Mouse (Mus musculus): ENCODE measurements around the gene Gm42421.

The Gm42421 gene

DNA sequence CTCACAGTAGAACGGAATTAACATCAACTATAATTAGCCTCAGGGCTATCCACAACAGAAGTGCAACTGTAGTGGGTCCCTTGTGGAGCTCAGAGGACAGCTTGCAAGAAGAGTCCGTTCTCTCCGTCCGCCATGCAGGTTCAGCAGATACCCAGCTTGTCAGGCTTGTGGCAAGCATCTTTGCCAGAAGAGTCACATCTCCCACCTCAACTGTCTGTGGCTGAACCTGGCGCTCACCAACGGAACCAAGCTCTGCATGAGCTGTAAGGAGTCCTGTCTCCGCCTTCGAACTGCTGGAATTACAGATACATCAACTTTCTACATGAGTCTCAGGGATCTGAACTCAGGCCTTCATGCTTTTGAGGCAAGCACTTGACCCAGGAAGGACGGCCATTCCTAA is 8.2 kb downstream of the Gm42421 start:
- CTCF ChIA-PET: no interaction called here

DNA sequence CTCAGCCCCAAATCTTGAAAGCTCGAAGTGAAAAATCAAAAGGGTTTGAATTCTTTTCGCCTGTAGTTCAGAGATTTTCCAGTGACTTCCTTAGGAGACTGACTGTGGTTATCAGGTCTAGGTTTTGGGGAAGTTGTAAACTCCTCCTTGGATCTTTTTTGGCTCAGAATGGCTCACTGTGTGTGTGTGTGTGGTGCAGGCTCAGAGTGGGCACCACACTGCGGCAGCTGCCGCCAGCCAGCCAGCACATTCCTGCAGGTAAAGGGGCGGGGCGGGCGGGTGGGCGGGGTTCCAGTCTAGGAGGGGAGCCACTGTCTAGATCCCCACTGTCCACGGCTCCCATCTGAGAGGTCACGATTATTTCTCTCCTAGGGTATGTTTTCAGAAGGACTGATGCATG is 13.6 kb downstream of the Gm42421 start:
- CTCF ChIA-PET: no interaction called here

DNA sequence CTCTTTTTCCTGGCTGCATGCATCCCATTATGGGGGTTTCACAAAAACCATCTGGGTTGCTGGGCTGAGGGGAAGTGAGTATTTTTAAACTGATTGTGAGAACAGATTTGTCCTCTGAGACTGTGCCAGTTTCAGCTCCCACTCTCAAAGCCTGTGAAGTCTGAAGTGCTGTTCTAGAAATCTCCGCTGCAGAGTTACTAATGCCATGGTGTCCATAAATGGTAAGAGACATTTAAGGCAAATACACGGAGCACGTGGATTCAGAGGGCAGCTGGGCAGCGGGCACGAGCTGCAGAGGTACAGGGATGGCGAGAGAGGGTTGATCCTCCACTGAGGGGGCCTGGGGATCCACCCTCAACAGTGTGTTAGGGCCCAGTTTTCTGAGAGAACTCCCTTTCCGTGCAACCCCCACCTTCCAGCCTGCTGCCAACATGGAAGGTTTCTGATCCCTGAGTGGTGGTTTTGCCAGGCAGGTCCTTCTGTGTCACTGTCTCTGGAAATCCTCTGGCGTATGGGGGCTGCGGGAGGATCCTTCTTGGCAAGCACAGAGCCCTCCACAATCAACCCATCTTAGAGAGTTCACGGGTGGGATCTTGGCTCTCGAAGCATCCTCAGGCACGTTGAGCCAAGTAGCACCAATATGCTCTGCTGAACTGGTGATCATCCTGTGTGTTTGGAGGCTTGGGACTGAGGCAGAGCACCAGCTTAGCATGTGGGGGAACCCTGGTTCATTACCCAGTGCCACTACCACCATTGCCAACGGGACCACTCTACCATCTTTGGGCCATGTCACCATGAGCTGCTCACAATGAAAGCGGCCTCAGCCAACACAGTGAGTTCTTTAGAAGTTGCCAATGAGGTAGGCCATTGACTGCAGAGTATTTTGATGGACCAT is 15.5 kb downstream of the Gm42421 start:
- CTCF ChIA-PET: no interaction called here

DNA sequence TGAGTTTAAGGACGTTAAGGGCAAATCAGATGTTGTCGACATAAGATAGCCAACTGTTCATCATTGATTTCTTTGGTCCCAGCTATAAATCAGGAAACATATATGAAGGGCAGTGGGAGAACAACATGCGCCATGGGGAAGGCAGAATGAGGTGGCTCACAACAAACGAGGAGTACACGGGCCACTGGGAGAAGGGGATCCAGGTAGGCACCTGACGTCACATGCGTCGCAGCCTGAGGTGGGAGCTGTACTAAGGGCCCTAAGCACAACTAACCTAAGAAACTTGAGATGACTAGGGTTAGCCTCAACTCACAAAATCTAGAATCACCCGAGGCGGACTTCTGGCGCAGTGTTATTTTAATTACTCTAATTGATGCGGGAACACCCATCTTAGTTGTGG is 20.4 kb downstream of the Gm42421 start:
- CTCF ChIA-PET: no interaction called here

DNA sequence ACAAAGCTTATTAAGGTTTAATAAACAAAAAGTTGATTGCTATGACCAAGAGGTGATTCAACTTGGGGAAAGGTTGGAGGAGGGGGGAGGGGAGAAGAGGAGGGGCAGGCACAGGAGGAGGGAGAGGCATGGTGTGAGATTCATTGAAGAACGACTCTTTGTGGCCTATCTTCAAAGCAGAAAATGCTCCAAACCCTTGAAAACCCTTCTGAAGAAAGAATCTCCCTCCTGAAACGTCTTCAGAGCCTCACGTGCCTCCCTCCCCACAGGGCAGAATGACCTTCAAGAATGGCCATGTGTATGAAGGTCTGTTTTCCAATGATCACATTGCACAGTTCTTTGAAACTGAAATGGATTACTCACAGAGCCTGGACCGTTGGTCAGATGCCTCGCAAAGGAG is 22.0 kb downstream of the Gm42421 start:
- CTCF ChIA-PET: no interaction called here

GRCm38 (mm10) chr5:143957101-143957500 is 29.1 kb downstream of the Gm42421 start:
- CTCF ChIA-PET: interaction anchor here (0.5 kb wide), 1 partner anchor 24 kb away, joined by 3 read pairs; no protein-coding TSS in a partner anchor

DNA sequence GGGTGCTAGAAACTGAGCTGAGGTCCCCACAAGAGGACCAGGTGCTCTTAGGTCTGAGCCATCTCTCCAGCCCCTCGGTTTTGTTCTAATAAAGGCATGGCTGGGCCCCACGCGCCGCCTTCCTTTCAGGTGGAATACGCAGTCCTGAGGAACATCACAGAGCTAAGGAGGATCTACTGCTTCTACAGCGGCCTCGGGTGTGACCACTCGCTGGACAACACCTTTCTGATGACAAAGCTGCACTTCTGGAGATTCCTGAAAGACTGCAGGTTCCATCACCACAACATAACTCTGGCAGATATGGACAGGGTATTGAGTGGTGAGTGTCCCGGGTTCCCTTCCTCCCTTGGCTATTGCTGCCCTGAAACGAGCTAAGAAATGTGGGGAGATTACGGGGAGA is 31.6 kb downstream of the Gm42421 start:
- CTCF ChIA-PET: no interaction called here

DNA sequence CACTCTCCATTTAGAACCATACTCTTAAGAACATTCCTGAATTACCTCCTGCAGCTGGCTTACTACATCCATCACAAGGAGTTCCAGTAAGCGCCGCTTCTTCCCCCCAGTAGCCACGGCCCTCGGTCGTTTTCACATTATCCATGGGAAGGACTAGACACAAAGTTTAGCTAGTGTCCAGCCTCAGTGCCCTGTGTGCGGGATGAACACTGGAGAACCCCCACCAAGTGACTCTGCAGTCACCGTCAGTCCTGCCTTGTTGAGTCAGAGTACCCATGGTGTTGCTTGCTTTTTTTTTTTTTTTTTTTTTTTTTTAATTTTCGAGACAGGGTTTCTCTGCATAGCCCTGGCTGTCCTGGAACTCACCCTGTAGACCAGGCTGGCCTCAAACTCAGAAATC is 33.2 kb downstream of the Gm42421 start:
- CTCF ChIA-PET: no interaction called here

DNA sequence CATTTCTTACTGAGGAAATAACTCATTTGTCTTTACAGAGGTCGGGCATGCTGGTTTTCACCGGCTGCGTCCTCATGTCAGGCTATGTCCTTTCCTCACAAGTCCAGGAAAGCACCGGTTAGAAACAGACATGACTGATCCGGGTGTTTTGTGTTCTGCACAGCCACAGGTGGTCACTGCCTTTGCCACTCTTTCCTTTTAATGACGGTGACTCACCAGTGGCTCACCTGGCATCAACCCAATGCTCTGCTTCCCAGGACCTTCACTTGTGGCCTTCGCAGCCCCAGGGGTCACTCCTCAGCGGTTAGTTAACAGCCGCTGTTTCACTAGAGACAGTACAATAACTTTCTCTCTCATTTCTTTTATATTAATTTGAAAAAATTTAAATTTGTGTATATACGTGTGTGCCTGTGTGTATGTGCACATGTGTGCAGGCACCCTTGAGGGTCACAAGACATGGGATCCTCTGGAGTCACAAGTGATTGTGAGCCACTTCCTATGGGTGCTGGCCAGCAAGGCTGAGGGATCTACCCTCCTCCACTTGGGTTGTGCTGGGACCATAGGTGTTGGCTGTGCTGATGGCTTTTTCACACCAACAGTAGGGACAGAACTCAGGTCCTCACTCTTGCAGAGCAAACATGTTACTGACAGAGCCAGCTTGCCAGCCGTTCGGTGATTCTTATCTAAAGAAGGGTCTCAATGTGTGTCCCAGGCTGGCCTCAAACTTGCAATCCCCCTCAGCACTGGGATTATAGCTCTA is 37.8 kb downstream of the Gm42421 start:
- CTCF ChIA-PET: no interaction called here

GRCm38 (mm10) chr5:143966671-143967070 is 38.7 kb downstream of the Gm42421 start:
- CTCF ChIA-PET: no interaction called here

- CTCF ChIA-PET: no interaction called here
Measured at GRCm38 (mm10) chr5:143972628-143973027, 44.7 kb downstream of the Gm42421 start.

DNA sequence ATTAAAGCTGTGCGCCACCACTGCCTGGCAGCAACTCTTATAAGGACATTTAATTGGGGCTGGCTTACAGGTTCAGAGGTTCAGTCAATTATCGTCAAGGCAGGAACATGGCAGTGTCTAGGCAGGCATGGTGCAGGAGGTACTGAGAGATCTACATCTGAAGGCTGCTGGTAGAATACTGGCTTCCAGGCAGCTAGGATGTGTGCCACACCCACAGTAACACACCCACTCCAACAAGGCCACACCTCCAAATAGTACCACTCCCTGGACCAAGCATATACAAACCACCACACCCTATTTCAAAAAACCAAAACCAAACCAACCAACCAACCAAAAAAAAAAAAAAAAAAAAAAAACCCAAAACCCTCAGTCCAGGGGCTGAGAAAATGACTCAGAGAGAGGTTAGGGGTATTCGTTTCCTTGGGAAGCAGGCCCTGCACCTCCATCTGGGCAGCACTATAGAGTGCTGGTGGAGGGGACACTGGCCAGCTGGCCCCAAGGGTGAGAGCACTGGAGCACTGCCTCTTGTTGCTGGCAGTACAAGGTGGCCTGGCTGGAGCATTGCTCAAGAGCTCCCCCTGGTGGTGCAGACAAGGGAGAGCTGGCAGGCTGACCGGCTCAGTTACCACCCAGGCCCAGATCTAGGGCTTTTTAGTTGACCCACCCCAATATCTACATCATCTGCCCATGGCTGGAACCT is 47.1 kb downstream of the Gm42421 start:
- CTCF ChIA-PET: interaction anchor here (0.7 kb wide), 1 partner anchor 11 kb away, joined by 22 read pairs; no protein-coding TSS in a partner anchor

GRCm38 (mm10) chr5:143975631-143975933 is 47.6 kb downstream of the Gm42421 start:
- CTCF ChIA-PET: interaction anchor here (0.7 to 0.8 kb wide), 2 partner anchors 11 to 552 kb away, joined by 3 to 22 read pairs; no protein-coding TSS in a partner anchor

GRCm38 (mm10) chr5:143976232-143976631 is 48.3 kb downstream of the Gm42421 start:
- CTCF ChIA-PET: interaction anchor here (0.8 kb wide), 1 partner anchor 553 kb away, joined by 3 read pairs; no protein-coding TSS in a partner anchor

- CTCF ChIA-PET: no interaction called here
Measured at GRCm38 (mm10) chr5:143976726-143977431, 48.9 kb downstream of the Gm42421 start.

GRCm38 (mm10) chr5:143980858-143981257 is 52.9 kb downstream of the Gm42421 start:
- CTCF ChIA-PET: interaction anchor here (0.6 to 0.9 kb wide), 2 partner anchors 24 to 454 kb away, joined by 3 to 6 read pairs; no protein-coding TSS in a partner anchor

DNA sequence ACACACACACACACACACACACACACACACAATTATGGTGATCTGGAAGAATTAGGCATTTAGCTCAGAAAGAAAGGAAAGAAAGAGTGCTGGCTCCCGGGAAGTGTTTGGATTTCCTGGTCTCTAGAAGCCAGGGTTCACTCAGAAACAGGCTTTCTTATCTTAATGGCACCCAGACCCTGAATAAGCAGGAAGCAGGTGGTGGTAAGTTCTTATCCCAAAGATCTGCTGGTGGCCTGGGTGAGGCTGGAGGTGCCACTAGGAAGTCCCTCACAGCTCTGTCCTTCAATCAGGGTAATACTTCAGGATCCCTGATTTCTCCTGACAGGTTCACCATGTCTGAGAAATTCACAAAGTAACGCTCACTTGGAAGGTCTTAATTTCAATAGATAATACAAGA is 54.4 kb downstream of the Gm42421 start:
- CTCF ChIA-PET: interaction anchor here (0.6 kb wide), 1 partner anchor 26 kb away, joined by 5 read pairs; no protein-coding TSS in a partner anchor

GRCm38 (mm10) chr5:143985381-143985780 is 57.4 kb downstream of the Gm42421 start:
- CTCF ChIA-PET: interaction anchor here (0.7 kb wide), 1 partner anchor 343 kb away, joined by 8 read pairs; no protein-coding TSS in a partner anchor

Measured in spleen, embryonic (tissue).